Mouse (Mus musculus) layer of hippocampus, adult 9-10 months (tissue): ENCODE measurements at regions not wholly inside any gene's neighbourhood (a gene's known extent, or its start where the extent isn't known, plus 50 kb on each side); places are given as distances from the start of the nearest gene placed in this dataset.

Experiments used
- DNase-seq: peaks from one replicate; pipeline ENCODE4 v3.0.0; 2022; ENCODE audit warnings: low spot score

GRCm38 (mm10) chr9:101649816-101650215 is 211.8 kb upstream of the 9630041A04Rik start:
- no peak for DNase-seq

GRCm38 (mm10) chr9:101641524-101641923 is 220.1 kb upstream of the 9630041A04Rik start:
- no peak for DNase-seq

- DNase-seq, result no peak
Measured at GRCm38 (mm10) chr9:101640598-101640997, 221.0 kb upstream of the 9630041A04Rik start.

- no peak for DNase-seq
Measured at GRCm38 (mm10) chr9:101616261-101616660, 245.4 kb upstream of the 9630041A04Rik start.

- DNase-seq, result no peak
Measured at GRCm38 (mm10) chr9:101615176-101615575, 246.5 kb upstream of the 9630041A04Rik start.

- DNase-seq, result no peak
Measured at GRCm38 (mm10) chr9:101613933-101614332, 247.7 kb upstream of the 9630041A04Rik start.

GRCm38 (mm10) chr9:101613471-101613870 is 248.2 kb upstream of the 9630041A04Rik start:
- no peak for DNase-seq

- DNase-seq, result no peak
Measured at GRCm38 (mm10) chr9:101612971-101613370, 248.7 kb upstream of the 9630041A04Rik start.

GRCm38 (mm10) chr9:101612571-101612970 is 249.1 kb upstream of the 9630041A04Rik start:
- DNase-seq, result no peak

- no peak for DNase-seq
Measured at GRCm38 (mm10) chr9:101611481-101611880, 250.2 kb upstream of the 9630041A04Rik start.

GRCm38 (mm10) chr9:101610806-101611443 is 250.7 kb upstream of the 9630041A04Rik start:
- no peak for DNase-seq

- DNase-seq, result no peak
Measured at GRCm38 (mm10) chr9:101610338-101610737, 251.3 kb upstream of the 9630041A04Rik start.

- no peak for DNase-seq
Measured at GRCm38 (mm10) chr9:101602799-101603198, 258.8 kb upstream of the 9630041A04Rik start.

- no peak for DNase-seq
Measured at GRCm38 (mm10) chr9:101596898-101597297, 264.7 kb upstream of the 9630041A04Rik start.

- DNase-seq, result peak; percentile 41
Measured at GRCm38 (mm10) chr9:101595101-101595650, 266.5 kb upstream of the 9630041A04Rik start.

GRCm38 (mm10) chr9:101592621-101593020 is 269.0 kb upstream of the 9630041A04Rik start:
- DNase-seq, result no peak

- DNase-seq, result no peak
Measured at GRCm38 (mm10) chr9:101591681-101592080, 270.0 kb upstream of the 9630041A04Rik start.

GRCm38 (mm10) chr9:101590310-101590709 is 271.3 kb upstream of the 9630041A04Rik start:
- no peak for DNase-seq

GRCm38 (mm10) chr9:101581064-101581463 is 280.6 kb upstream of the 9630041A04Rik start:
- DNase-seq, result no peak

GRCm38 (mm10) chr9:101570714-101571113 is 290.9 kb upstream of the 9630041A04Rik start:
- no peak for DNase-seq

GRCm38 (mm10) chr9:101563196-101563595 is 298.4 kb upstream of the 9630041A04Rik start:
- DNase-seq, result no peak

GRCm38 (mm10) chr9:101559366-101559765 is 302.3 kb upstream of the 9630041A04Rik start:
- DNase-seq, result no peak

GRCm38 (mm10) chr9:101555011-101555673 is 303.5 kb upstream of the Ppp2r3a start:
- DNase-seq, result no peak
